Mouse (Mus musculus) splenic B cell, adult 2 months (primary cell): ENCODE data around the gene Wnt3a.

Experiments used
- DNase-seq: peaks from one replicate; pipeline ENCODE4 v3.0.0-alpha.2; 2011; ENCODE audit warnings: low read depth, low spot score
- H3K27me3 ChIP-seq: 2 replicates; pipeline ENCODE4 v1.6.1; 2012; ENCODE audit warnings: mild to moderate bottlenecking, low read length, moderate library complexity, mixed read lengths; ENCODE audit not compliant: control insufficient read depth, poor library complexity, insufficient read depth, severe bottlenecking
- H3K36me3 ChIP-seq: 2 replicates; pipeline ENCODE4 v1.6.1; 2012; ENCODE audit warnings: mild to moderate bottlenecking, low read length, moderate library complexity, mixed read lengths; ENCODE audit not compliant: control insufficient read depth, poor library complexity, insufficient read depth, severe bottlenecking

Gene Wnt3a

GRCm38 (mm10) chr11:59262308-59262707, 28.2 kb downstream of the Wnt3a start:
- no peaks in the 10 kb centered on the region for H3K36me3 ChIP-seq
- peaks cover 2% of the 10 kb centered on the region; the same call in 1 of the 2 replicates for H3K27me3 ChIP-seq
- DNase-seq: no peak

GRCm38 (mm10) chr11:59260706-59261493, 29.7 kb downstream of the Wnt3a start:
- peaks cover 2% of the 10 kb centered on the region; the same call in 1 of the 2 replicates for H3K27me3 ChIP-seq
- no peak for DNase-seq
- no peaks in the 10 kb centered on the region for H3K36me3 ChIP-seq

DNA sequence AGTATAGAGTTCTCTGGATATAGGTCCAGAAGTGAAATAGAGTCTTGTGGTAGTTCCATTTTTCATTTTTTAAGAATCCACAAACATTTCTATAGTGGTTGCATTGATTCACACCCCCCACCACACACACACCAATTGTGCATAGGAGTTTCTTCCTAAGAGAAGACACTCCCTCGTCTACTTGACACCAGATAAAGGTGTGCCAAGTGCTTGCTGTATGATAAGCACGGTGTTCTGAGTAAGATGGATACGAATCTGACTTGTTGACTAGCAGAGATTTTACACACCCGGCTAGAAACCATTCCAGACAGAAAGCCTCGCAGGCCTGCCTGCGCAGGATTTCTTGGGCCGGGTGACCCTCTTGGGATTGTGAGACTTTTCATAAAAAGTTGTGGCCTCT, 30.9 kb downstream of the Wnt3a start:
- Histone ChIP-seq H3K27me3 (peaks cover 2% of the 10 kb centered on the region; the same call in 1 of the 2 replicates), H3K36me3 (no peaks in the 10 kb centered on the region)
- DNase-seq: no peak

DNA sequence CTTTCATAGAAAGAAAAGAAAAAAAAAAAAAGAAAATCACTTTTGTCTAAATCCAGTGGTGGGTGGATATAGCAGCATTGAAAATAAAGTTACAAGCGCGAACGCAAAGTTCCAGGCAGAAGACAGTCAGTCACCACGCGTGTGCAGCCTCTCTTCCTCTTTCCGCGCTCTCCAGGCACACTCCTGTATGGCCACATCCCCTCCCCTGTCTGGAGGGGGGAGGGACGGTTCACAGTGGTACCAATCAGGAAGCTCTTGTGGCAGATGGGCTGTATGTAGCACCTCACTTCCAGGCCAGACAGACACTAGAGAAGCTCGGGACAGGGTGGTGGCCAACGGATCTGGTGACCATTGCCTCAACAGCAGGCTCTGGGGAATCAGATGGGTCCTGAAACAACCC, 42.5 kb downstream of the Wnt3a start:
- H3K36me3 ChIP-seq: no peaks in the 10 kb centered on the region
- H3K27me3 ChIP-seq: no peaks in the 10 kb centered on the region
- DNase-seq: peak; percentile 13

DNA sequence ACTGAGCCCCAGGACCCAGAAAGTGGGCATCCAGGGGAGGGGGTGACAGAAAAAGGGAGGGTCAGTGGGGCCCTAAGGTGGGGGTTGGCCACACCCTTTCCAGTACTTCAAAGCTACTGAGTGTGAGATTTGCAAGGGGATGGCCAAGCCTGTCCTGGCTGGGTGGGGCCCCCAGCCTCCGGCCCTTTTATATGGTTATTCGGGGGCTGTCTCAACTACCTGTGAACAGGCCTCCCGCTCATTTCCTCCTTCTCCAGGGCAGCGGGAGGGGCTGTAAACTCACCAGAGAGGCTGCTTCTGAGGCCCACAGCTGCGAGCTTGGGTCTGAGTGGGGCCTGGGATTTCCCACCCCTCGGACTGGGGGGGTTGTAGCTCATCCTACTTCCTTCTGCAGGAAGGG, 46.7 kb downstream of the Wnt3a start:
- Histone ChIP-seq H3K27me3 (no peaks in the 10 kb centered on the region), H3K36me3 (no peaks in the 10 kb centered on the region)
- DNase-seq: no peak

- H3K36me3 ChIP-seq: no peaks in the 10 kb centered on the region
- no peaks in the 10 kb centered on the region for H3K27me3 ChIP-seq
- DNase-seq: no peak
These were observed 48.7 kb downstream of the Wnt3a start for GRCm38 (mm10) chr11:59241841-59242240.

- Histone ChIP-seq H3K27me3 (no peaks in the 10 kb centered on the region), H3K36me3 (no peaks in the 10 kb centered on the region)
- no peak for DNase-seq
These were observed 50.8 kb downstream of the Wnt3a start for GRCm38 (mm10) chr11:59239796-59240195.

DNA sequence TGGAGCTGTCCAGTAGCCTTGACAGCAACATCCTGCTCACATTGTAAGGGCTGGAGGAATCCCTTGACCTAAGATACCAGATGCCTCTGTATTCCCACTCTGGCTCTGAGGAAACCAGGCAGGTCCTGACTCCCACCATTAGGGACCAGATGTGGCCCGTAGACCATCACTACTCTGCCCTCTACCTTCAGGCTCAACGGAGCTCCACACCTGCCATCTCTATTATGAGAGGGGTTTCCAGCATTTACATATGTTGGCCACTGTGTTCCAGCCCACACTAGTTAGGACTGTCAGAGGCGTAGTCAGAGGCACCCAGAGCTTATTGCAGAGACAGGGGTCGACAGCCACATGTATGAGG, 51.1 kb downstream of the Wnt3a start:
- no peak for DNase-seq
- Histone ChIP-seq H3K27me3 (no peaks in the 10 kb centered on the region), H3K36me3 (no peaks in the 10 kb centered on the region)

- no peaks in the 10 kb centered on the region for H3K36me3 ChIP-seq
- DNase-seq: peak; percentile 54
- no peaks in the 10 kb centered on the region for H3K27me3 ChIP-seq
These were observed 51.8 kb downstream of the Wnt3a start for GRCm38 (mm10) chr11:59238525-59239427.

- DNase-seq: no peak
- Histone ChIP-seq H3K27me3 (no peaks in the 10 kb centered on the region), H3K36me3 (no peaks in the 10 kb centered on the region)
These were observed 57.8 kb downstream of the Wnt3a start for GRCm38 (mm10) chr11:59232797-59233196.

DNA sequence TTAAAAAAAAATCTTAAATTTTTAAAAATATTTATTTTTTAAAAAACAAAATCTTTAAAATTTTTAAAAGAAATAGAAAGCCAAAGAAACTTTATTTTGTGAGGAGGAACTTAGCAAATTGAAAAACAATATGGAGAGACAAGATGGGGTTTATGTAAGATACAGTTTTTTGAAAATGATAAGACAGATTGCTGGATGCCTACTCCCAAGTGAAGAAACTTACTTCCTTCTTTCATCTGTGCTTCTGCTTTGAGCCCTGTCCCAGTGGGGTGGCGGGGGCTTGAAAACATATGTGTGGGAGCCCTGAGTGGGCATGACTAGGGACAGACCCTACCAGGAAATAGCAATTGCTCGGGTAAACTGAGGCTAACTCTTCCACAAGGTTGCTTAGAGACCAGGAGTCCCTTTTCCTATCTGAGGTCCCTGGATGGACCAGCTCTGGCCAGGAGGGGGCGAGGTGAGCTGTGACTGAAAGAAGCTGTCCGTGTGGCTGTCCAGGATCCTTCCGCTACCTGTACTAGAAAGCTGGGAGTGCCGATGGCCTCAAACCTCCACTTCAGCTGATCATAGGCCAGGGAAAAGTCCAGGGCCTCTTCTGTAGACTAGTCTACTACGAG, 60.3 kb downstream of the Wnt3a start:
- H3K36me3 ChIP-seq: no peaks in the 10 kb centered on the region
- DNase-seq: peak; percentile 68
- H3K27me3 ChIP-seq: no peaks in the 10 kb centered on the region

GRCm38 (mm10) chr11:59228122-59228953, 62.2 kb downstream of the Wnt3a start, which contains the start of gene Arf1:
TSS of gene Arf1 (minus strand) at chr11:59228270.
- peak; percentile 97 for DNase-seq
- Histone ChIP-seq H3K36me3 (no peaks in the 10 kb centered on the region), H3K27me3 (no peaks in the 10 kb centered on the region)

DNA sequence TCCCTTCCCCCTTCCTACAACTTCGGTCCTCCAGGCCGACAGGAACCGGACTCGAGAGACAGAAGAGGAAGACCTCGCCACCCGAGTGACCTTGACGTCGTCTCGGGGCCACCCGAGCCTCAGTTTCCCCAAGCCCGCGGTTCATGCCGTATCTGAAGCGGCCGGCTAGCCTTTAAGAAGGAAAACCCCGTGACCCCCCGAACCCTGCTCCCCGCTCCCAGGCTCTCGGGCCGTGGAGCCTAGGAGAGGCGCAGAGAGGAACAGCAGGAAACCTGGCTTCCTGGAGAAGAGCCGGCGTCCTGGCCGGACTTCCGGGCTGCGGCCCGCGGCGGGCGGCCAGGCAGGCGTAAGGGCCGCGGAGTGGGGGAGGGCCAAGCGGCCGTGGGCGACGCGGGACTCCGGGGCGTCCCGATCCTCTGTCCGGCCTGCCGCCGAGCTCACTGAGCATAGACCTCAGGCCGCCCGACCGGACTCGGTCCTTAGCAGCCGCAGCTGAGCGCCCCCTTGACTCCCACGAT, 62.9 kb downstream of the Wnt3a start:
- peak; percentile 31 for DNase-seq
- no peaks in the 10 kb centered on the region for H3K27me3 ChIP-seq
- no peaks in the 10 kb centered on the region for H3K36me3 ChIP-seq
